Mouse (Mus musculus) C2C12 (cell line): ENCODE measurements around the gene Rdh12.

Experiments used
- CEBPB ChIP-seq: IDR thresholded peaks from one replicate; pipeline ENCODE4 v1.6.1; 2011; ENCODE audit warnings: low read depth, mild to moderate bottlenecking, control low read depth, moderate library complexity
- CTCF ChIP-seq: IDR thresholded peaks from one replicate; pipeline ENCODE4 v1.5.1; 2011; ENCODE audit not compliant: control insufficient read depth, insufficient read depth, insufficient read length
- USF1 ChIP-seq: IDR thresholded peaks from one replicate; pipeline ENCODE4 v1.6.1; 2011; ENCODE audit warnings: low read depth, mild to moderate bottlenecking, control low read depth, moderate library complexity

- TF ChIP-seq CTCF (no peak), CEBPB (no peak), USF1 (no peak)
These were observed 6.8 kb upstream of the Rdh12 start for GRCm38 (mm10) chr12:79201882-79202281.
